Mouse (Mus musculus) myocyte (in vitro differentiated cells): Measurements from ENCODE around the gene Fbln2. TPM values are rescaled to one million over a fixed set of nuclear protein-coding genes. Genes with fewer than 3 reads are reported as not detected.

ENCODE experiments used
- H3K27me3 ChIP-seq: one replicate; pipeline ENCODE4 v1.6.1; 2011; ENCODE audit not compliant: control insufficient read depth, insufficient read depth, insufficient read length
- H3K36me3 ChIP-seq: one replicate; pipeline ENCODE4 v1.6.1; 2011; ENCODE audit not compliant: control insufficient read depth, insufficient read depth
- H3K4me2 ChIP-seq: one replicate; pipeline ENCODE4 v1.6.1; 2011; ENCODE audit warnings: low read depth, control low read depth
- H3K4me3 ChIP-seq: one replicate; pipeline ENCODE4 v1.5.1; 2011; ENCODE audit warnings: mild to moderate bottlenecking, control low read depth, moderate library complexity
- H3K79me2 ChIP-seq: one replicate; pipeline ENCODE4 v1.6.1; 2011; ENCODE audit not compliant: control insufficient read depth, insufficient read depth
- H3ac ChIP-seq: one replicate; pipeline ENCODE4 v1.6.1; 2011; ENCODE audit not compliant: control insufficient read depth, insufficient read length
- CEBPB ChIP-seq: IDR thresholded peaks from 2 replicates; pipeline ENCODE4 v1.6.1; 2011; ENCODE audit warnings: mild to moderate bottlenecking, moderate library complexity; ENCODE audit not compliant: poor library complexity, insufficient read depth, severe bottlenecking
- E2F4 ChIP-seq: IDR thresholded peaks from one replicate; pipeline ENCODE4 v1.6.1; 2011; ENCODE audit warnings: mild to moderate bottlenecking, control low read depth, moderate library complexity; ENCODE audit not compliant: insufficient read depth
- MAX ChIP-seq: IDR thresholded peaks from one replicate; pipeline ENCODE4 v1.6.1; 2011; ENCODE audit warnings: low read depth, mild to moderate bottlenecking, control low read depth
- MYOD1 ChIP-seq, 3 experiments: IDR thresholded peaks; one replicate each; pipeline ENCODE4 v1.6.1; 2011; ENCODE audit warnings: control low read depth in 2 of 3, low read depth in 2 of 3, mild to moderate bottlenecking in 2 of 3, moderate library complexity in 1 of 3; ENCODE audit not compliant: insufficient read length in 2 of 3, control insufficient read depth in 1 of 3
- MYOG ChIP-seq, 3 experiments: IDR thresholded peaks; one replicate each; pipeline ENCODE4 v1.6.1; 2011; ENCODE audit warnings: control low read depth in 2 of 3, low read depth in 2 of 3, mild to moderate bottlenecking in 2 of 3; ENCODE audit not compliant: insufficient read length in 2 of 3, control insufficient read depth in 1 of 3, insufficient read depth in 1 of 3
- POLR2A ChIP-seq: IDR thresholded peaks from one replicate; pipeline ENCODE4 v1.6.1; 2011; ENCODE audit warnings: low read depth, mild to moderate bottlenecking, control low read depth, moderate library complexity; ENCODE audit not compliant: insufficient read length
- POLR2AphosphoS2 ChIP-seq: IDR thresholded peaks from one replicate; pipeline ENCODE4 v1.6.1; 2011; ENCODE audit warnings: low read depth, control low read depth; ENCODE audit not compliant: insufficient read length
- REST ChIP-seq: IDR thresholded peaks from one replicate; pipeline ENCODE4 v1.6.1; 2011; ENCODE audit warnings: mild to moderate bottlenecking, control low read depth, moderate library complexity; ENCODE audit not compliant: insufficient read depth, insufficient read length
- SRF ChIP-seq: IDR thresholded peaks from one replicate; pipeline ENCODE4 v1.6.1; 2011; ENCODE audit warnings: low read depth; ENCODE audit not compliant: control insufficient read depth, insufficient read length
- TCF12 ChIP-seq: IDR thresholded peaks from one replicate; pipeline ENCODE4 v1.6.1; 2011; ENCODE audit warnings: mild to moderate bottlenecking, control low read depth; ENCODE audit not compliant: poor library complexity, insufficient read depth, severe bottlenecking
- TCF3 ChIP-seq: IDR thresholded peaks from one replicate; pipeline ENCODE4 v1.6.1; 2011; ENCODE audit warnings: low read depth, control low read depth; ENCODE audit not compliant: insufficient read length
- USF1 ChIP-seq: IDR thresholded peaks from one replicate; pipeline ENCODE4 v1.6.1; 2011; ENCODE audit warnings: low read depth, mild to moderate bottlenecking, control low read depth, moderate library complexity
- polyA plus RNA-seq: library from polyadenylated mRNA; unstranded; fragments of >200 nt; fragmentation: generic; extraction: Trizol; gene quantifications from one replicate; pipeline ENCODE4 v1.2.1, GENCODE M21; 2012; ENCODE audit warnings: missing spikeins

Gene Fbln2
- polyA plus RNA-seq, 1 experiment = 167 TPM

DNA sequence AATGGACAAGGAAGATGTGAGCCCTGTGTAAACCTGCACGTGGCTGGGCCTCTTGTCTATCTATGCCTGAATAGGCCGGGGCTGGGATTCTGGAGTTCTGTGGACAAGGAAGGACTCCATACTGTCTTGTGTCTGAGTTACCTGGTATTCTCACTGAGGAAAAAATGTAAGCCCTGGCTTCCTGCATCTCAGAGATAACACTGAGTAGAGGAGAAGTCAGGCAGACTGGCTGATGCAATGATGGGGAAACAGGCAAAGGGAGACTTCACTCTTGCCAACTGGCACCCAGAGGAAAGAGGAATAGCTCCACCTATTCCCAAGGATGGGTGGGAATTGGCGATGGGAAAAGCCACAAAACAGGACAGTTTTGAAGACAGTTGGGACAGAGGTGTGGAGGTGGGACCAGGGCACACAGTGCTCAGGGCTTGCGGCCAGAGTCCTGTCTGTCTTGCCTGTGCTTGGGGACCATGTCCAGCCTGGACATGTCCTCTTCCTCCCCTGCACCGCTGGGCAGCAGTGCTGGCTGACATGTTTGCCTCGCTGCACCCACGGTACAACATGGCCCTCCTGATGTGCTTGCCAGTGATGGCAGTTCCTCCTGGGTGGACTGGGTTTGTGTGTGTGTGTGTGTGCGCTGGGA lies 48.2 kb downstream of the Fbln2 start:
- Histone ChIP-seq H3K4me2 (peak overlapping the region; percentile 61), H3ac (no peak overlapping the region), H3K4me3 (no peak overlapping the region), H3K36me3 (peaks cover 8% of the 10 kb centered on the region), H3K79me2 (no peaks in the 10 kb centered on the region), H3K27me3 (no peaks in the 10 kb centered on the region)
- peak; percentile 74 for TF ChIP-seq POLR2A
- no peak for TF ChIP-seq TCF12
- TF ChIP-seq POLR2AphosphoS2 = peak; percentile 90
- no peak for TF ChIP-seq MYOG (IDR thresholded peaks at IDR 0.05; ENCODE audit: control insufficient read depth in 1 of 3, insufficient read depth in 1 of 3, insufficient read length in 2 of 3, low read depth in 2 of 3)
- TF ChIP-seq E2F4 = no peak
- peak in 1 of 3 experiments; percentile 9 for TF ChIP-seq MYOD1 (IDR thresholded peaks at IDR 0.05; ENCODE audit: control insufficient read depth in 1 of 3, insufficient read length in 2 of 3, low read depth in 2 of 3)
- peak; percentile 99 for TF ChIP-seq CEBPB
- TF ChIP-seq SRF = peak; percentile 41
- TF ChIP-seq MAX = no peak

- Histone ChIP-seq H3K27me3 (no peaks in the 10 kb centered on the region), H3K4me3 (no peak overlapping the region), H3K79me2 (no peaks in the 10 kb centered on the region), H3K4me2 (peak overlapping the region; percentile 56), H3K36me3 (peaks cover 8% of the 10 kb centered on the region), H3ac (no peak overlapping the region)
- TF ChIP-seq POLR2AphosphoS2 (no peak), CEBPB (no peak), MYOG (IDR thresholded peaks at IDR 0.05; ENCODE audit: control insufficient read depth in 1 of 3, insufficient read depth in 1 of 3, insufficient read length in 2 of 3, low read depth in 2 of 3) (peak in 1 of 3 experiments; percentile 5), MAX (no peak)
Measured at GRCm38 (mm10) chr6:91260987-91261367, 48.7 kb downstream of the Fbln2 start.

- no peaks in the 10 kb centered on the region for H3K79me2 ChIP-seq
- H3K27me3 ChIP-seq = no peaks in the 10 kb centered on the region
- no peak for TF ChIP-seq CEBPB
- TF ChIP-seq USF1 = no peak
- no peak for TF ChIP-seq POLR2AphosphoS2
- TF ChIP-seq MYOD1 (IDR thresholded peaks at IDR 0.05; ENCODE audit: control insufficient read depth in 1 of 3, insufficient read length in 2 of 3, low read depth in 2 of 3) = no peak
- TF ChIP-seq TCF3 = no peak
- no peak for TF ChIP-seq SRF
- no peak for TF ChIP-seq TCF12
- no peak for TF ChIP-seq MAX
- no peak for TF ChIP-seq REST
- TF ChIP-seq E2F4 = no peak
- H3ac ChIP-seq = no peak overlapping the region
- no peak overlapping the region for H3K4me3 ChIP-seq
- peaks cover 15% of the 10 kb centered on the region for H3K36me3 ChIP-seq
- H3K4me2 ChIP-seq = no peak overlapping the region
Measured at GRCm38 (mm10) chr6:91265616-91266015, 53.4 kb downstream of the Fbln2 start.

DNA sequence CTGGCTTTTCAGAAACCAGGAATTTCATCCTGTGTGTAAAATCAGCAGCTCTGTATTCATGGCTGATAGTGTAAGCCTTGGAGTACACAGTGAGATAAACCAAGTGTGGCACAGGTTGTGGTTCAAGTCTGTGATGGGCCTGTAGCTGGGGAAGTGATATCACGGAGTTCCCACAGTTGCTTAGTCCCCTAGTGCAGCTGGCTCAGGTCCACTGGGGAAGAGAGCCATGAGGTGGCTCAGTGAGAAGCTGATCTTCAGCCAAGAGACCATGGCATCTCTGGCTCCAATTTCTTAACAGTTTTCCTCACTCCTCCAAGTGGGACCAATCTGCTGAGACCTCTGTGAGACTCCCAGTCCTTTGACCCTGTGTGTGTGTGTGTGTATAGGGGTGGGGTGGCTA lies 54.4 kb downstream of the Fbln2 start:
- TF ChIP-seq TCF3 = no peak
- TF ChIP-seq MAX = no peak
- no peak for TF ChIP-seq SRF
- no peak for TF ChIP-seq CEBPB
- TF ChIP-seq MYOD1 (IDR thresholded peaks at IDR 0.05; ENCODE audit: control insufficient read depth in 1 of 3, insufficient read length in 2 of 3, low read depth in 2 of 3) = no peak
- no peak for TF ChIP-seq POLR2AphosphoS2
- TF ChIP-seq USF1 = no peak
- no peak for TF ChIP-seq TCF12
- TF ChIP-seq MYOG (IDR thresholded peaks at IDR 0.05; ENCODE audit: control insufficient read depth in 1 of 3, insufficient read depth in 1 of 3, insufficient read length in 2 of 3, low read depth in 2 of 3) = no peak
- no peak for TF ChIP-seq POLR2A
- TF ChIP-seq E2F4 = no peak
- TF ChIP-seq REST = no peak
- Histone ChIP-seq H3K36me3 (peaks cover 15% of the 10 kb centered on the region), H3K79me2 (no peaks in the 10 kb centered on the region), H3K27me3 (no peaks in the 10 kb centered on the region), H3ac (no peak overlapping the region), H3K4me3 (no peak overlapping the region), H3K4me2 (no peak overlapping the region)

DNA sequence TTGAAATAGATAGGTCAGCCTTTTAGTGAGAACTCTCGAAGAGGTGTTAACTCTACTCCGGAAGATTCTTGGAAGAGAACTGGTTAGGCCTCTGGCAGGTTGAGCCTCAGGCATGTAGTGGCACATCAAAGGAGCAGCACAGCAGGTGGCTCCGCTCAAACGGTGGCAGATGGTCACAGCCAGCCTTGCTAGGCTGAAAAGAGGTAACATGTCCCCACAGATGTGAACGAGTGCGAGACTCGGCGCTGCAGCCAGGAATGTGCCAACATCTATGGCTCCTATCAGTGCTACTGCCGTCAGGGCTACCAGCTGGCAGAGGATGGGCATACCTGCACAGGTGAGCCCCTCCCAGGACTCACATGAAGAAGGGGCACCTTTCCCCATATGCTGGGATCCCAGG lies 56.1 kb downstream of the Fbln2 start:
- H3ac ChIP-seq = no peak overlapping the region
- no peaks in the 10 kb centered on the region for H3K27me3 ChIP-seq
- H3K4me3 ChIP-seq = no peak overlapping the region
- no peaks in the 10 kb centered on the region for H3K79me2 ChIP-seq
- peaks cover 20% of the 10 kb centered on the region for H3K36me3 ChIP-seq
- TF ChIP-seq POLR2AphosphoS2 = no peak
- TF ChIP-seq MAX = no peak
- TF ChIP-seq USF1 = no peak
- TF ChIP-seq E2F4 = no peak
- no peak for TF ChIP-seq MYOG (IDR thresholded peaks at IDR 0.05; ENCODE audit: control insufficient read depth in 1 of 3, insufficient read depth in 1 of 3, insufficient read length in 2 of 3, low read depth in 2 of 3)
- no peak for TF ChIP-seq SRF
- TF ChIP-seq MYOD1 (IDR thresholded peaks at IDR 0.05; ENCODE audit: control insufficient read depth in 1 of 3, insufficient read length in 2 of 3, low read depth in 2 of 3) = no peak
- no peak for TF ChIP-seq POLR2A
- TF ChIP-seq CEBPB = no peak
- TF ChIP-seq REST = no peak
- no peak for TF ChIP-seq TCF12
- no peak for TF ChIP-seq TCF3
- no peak overlapping the region for H3K4me2 ChIP-seq
